Mouse (Mus musculus): Measurements from ENCODE around the gene Rex1bd. TPM values are rescaled to one million over a fixed set of nuclear protein-coding genes. Genes with fewer than 3 reads are reported as not detected.

The Rex1bd gene
- polyA plus RNA-seq, 1 experiment from 2014 or later, result 172 TPM

DNA sequence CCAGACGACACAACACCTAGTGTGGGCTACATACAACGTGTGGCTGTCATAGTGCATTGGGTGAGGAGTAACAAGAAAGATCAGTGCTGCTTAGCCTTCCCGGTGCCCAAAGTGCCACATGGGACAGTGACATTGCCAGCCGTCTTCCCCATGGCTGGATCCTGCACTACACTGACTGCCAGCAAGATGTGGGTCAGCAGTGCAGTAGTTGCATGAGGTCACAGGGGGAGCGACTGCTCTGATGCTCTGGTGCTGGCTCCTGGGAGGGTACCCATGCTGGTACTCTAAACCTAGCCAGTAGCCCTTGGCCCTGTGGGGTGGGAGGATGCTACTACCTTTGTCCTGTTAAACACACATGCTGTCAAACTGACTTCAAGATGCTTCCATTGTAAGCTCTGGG lies 46.4 kb downstream of the Rex1bd start:
- H3K27ac ChIP-seq (ENCODE audit: low read depth, low read length), result no peak overlapping the region
- H3K4me2 ChIP-seq (ENCODE audit: low read depth, low read length), result no peak overlapping the region
- H3K36me3 ChIP-seq (ENCODE audit: control insufficient read depth, insufficient read depth, low read length), result no peaks in the 10 kb centered on the region
- no peak overlapping the region for H3K4me3 ChIP-seq (ENCODE audit: low read depth, low read length)
- H3K9ac ChIP-seq (replicated peaks; ENCODE audit: low read depth, low read length), result no peak overlapping the region
- WGBS, result 97% methylated on average over 5 of the region's 5 CpGs
- H3K4me1 ChIP-seq (ENCODE audit: control insufficient read depth, insufficient read depth, low read length), result no peaks in the 10 kb centered on the region
- no peaks in the 10 kb centered on the region for H3K9me3 ChIP-seq (ENCODE audit: control insufficient read depth, low read length)
- no peak for ATAC-seq (ENCODE audit: low read depth)
- no peaks in the 10 kb centered on the region for H3K27me3 ChIP-seq (ENCODE audit: control insufficient read depth, insufficient read depth, low read length)

DNA sequence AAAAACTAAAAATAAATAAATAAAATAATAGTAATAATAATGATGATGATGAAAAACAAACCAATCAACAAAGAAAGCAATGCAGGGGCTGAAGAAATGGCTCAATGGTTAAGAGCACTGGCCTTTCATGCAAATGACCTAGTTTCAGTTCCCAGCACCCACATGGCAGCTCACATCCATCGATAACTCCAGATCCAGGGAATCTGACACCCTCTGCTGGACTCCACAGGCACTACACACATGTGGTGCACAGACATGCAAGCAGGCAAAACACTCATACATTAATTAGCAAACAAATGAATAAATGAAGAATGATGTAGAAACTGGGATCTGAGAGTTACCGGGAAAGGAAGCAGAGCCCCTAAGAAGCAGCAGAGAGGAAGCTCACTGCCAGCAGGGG lies 46.9 kb downstream of the Rex1bd start:
- WGBS, result 100% methylated on average over 2 of the region's 2 CpGs
- ATAC-seq (ENCODE audit: low read depth), result no peak
- H3K4me2 ChIP-seq (ENCODE audit: low read depth, low read length), result no peak overlapping the region
- no peaks in the 10 kb centered on the region for H3K9me3 ChIP-seq (ENCODE audit: control insufficient read depth, low read length)
- no peak overlapping the region for H3K9ac ChIP-seq (replicated peaks; ENCODE audit: low read depth, low read length)
- no peaks in the 10 kb centered on the region for H3K27me3 ChIP-seq (ENCODE audit: control insufficient read depth, insufficient read depth, low read length)
- no peak overlapping the region for H3K27ac ChIP-seq (ENCODE audit: low read depth, low read length)
- no peaks in the 10 kb centered on the region for H3K4me1 ChIP-seq (ENCODE audit: control insufficient read depth, insufficient read depth, low read length)
- no peaks in the 10 kb centered on the region for H3K36me3 ChIP-seq (ENCODE audit: control insufficient read depth, insufficient read depth, low read length)
- no peak overlapping the region for H3K4me3 ChIP-seq (ENCODE audit: low read depth, low read length)

DNA sequence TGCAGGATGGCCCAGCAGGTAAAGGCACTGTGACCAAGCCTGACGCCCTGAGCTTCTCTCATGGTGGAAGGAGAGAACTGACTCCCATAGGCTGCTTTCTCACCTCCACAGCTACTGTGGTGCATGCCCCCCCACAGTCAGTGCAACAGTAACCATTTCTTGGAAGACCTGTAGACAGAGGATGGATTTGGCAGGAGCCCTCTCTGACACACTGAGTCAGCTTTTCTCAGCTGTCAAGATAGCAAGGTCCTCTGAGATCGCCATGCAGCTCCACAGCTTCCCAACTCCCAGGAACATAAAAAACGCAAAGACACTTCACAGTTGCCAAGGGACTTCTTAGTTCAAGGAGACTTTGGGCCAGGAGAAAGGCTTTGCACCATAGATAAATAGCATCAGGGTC lies 48.1 kb downstream of the Rex1bd start:
- Histone ChIP-seq H3K36me3 (ENCODE audit: control insufficient read depth, insufficient read depth, low read length) (no peaks in the 10 kb centered on the region), H3K27me3 (ENCODE audit: control insufficient read depth, insufficient read depth, low read length) (no peaks in the 10 kb centered on the region), H3K9me3 (ENCODE audit: control insufficient read depth, low read length) (no peaks in the 10 kb centered on the region), H3K4me2 (ENCODE audit: low read depth, low read length) (no peak overlapping the region), H3K4me1 (ENCODE audit: control insufficient read depth, insufficient read depth, low read length) (no peaks in the 10 kb centered on the region), H3K27ac (ENCODE audit: low read depth, low read length) (no peak overlapping the region), H3K4me3 (ENCODE audit: low read depth, low read length) (no peak overlapping the region), H3K9ac (replicated peaks; ENCODE audit: low read depth, low read length) (no peak overlapping the region)
- ATAC-seq (ENCODE audit: low read depth), result no peak
- WGBS, result 84% methylated on average over 3 of the region's 3 CpGs

DNA sequence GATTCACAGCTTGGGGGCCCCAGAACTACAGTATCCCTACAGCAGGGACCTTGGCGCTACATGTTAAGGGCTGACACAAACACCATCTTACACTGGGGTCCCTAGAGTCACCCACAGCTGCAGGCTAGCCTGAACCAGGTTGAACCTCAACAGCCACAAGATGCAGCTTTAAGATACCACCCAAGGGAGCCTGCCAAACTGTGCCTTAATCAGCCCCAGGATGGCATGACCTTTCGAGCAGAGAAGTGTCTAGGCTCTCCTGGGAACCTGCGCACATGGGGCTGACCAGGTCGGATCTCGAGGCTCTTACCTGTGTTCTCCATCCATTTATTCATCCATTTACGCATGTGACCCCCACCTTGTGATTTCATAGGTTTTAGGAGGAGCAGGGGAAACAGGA lies 48.7 kb downstream of the Rex1bd start:
- H3K4me2 ChIP-seq (ENCODE audit: low read depth, low read length), result no peak overlapping the region
- no peaks in the 10 kb centered on the region for H3K27me3 ChIP-seq (ENCODE audit: control insufficient read depth, insufficient read depth, low read length)
- H3K4me1 ChIP-seq (ENCODE audit: control insufficient read depth, insufficient read depth, low read length), result no peaks in the 10 kb centered on the region
- no peak overlapping the region for H3K4me3 ChIP-seq (ENCODE audit: low read depth, low read length)
- H3K9ac ChIP-seq (replicated peaks; ENCODE audit: low read depth, low read length), result no peak overlapping the region
- 96% methylated on average over 6 of the region's 6 CpGs for WGBS
- H3K27ac ChIP-seq (ENCODE audit: low read depth, low read length), result no peak overlapping the region
- ATAC-seq (ENCODE audit: low read depth), result no peak
- H3K9me3 ChIP-seq (ENCODE audit: control insufficient read depth, low read length), result no peaks in the 10 kb centered on the region
- H3K36me3 ChIP-seq (ENCODE audit: control insufficient read depth, insufficient read depth, low read length), result no peaks in the 10 kb centered on the region

DNA sequence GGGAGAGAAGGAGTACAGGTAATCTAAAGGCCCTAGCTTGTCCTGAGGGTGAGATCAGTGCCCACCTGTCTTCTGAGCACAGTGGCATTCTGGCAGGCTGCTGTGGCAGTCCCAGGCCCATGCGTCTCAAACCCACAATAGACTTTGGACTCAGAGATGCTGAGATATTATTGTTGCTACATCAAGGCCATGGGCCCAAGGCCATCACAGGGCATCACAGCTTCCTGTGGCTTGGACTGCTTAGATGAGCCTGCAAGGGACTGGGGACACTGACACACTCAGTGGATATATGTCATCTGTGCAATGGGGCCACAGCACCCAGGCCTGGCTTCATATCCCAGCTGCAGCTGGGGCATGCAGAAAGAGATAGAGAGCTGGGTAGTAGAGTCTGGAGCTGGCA lies 49.6 kb downstream of the Rex1bd start:
- Histone ChIP-seq H3K4me3 (ENCODE audit: low read depth, low read length) (no peak overlapping the region), H3K27me3 (ENCODE audit: control insufficient read depth, insufficient read depth, low read length) (no peaks in the 10 kb centered on the region), H3K4me2 (ENCODE audit: low read depth, low read length) (no peak overlapping the region), H3K4me1 (ENCODE audit: control insufficient read depth, insufficient read depth, low read length) (no peaks in the 10 kb centered on the region), H3K9me3 (ENCODE audit: control insufficient read depth, low read length) (no peaks in the 10 kb centered on the region), H3K36me3 (ENCODE audit: control insufficient read depth, insufficient read depth, low read length) (0 out of 2 replicates have a peak, but pooled peaks cover 6% of the 10 kb centered on the region), H3K27ac (ENCODE audit: low read depth, low read length) (no peak overlapping the region), H3K9ac (replicated peaks; ENCODE audit: low read depth, low read length) (no peak overlapping the region)
- WGBS, result 96% methylated on average over 1 of the region's 1 CpGs
- no peak for ATAC-seq (ENCODE audit: low read depth)

Other genes starting within 250 kb of the Rex1bd start
- 16.8 and 25.5 TPM in 2 replicates for gene Homer3, start 223.9 kb downstream of the Rex1bd start, polyA plus RNA-seq (2014; fragmentation: Nextera tagmentation; extraction: Ambion mirVana)
- 44.5 and 45.9 TPM in 2 replicates for gene Ddx49, start 204.3 kb downstream of the Rex1bd start, polyA plus RNA-seq (2014; fragmentation: Nextera tagmentation; extraction: Ambion mirVana)
- 285 and 327 TPM in 2 replicates for gene Cope, start 204.2 kb downstream of the Rex1bd start, polyA plus RNA-seq (2014; fragmentation: Nextera tagmentation; extraction: Ambion mirVana)
- 33.4 and 42.9 TPM in 2 replicates for gene Cers1, start 191.0 kb downstream of the Rex1bd start, polyA plus RNA-seq (2014; fragmentation: Nextera tagmentation; extraction: Ambion mirVana)
- gene Gdf1, start 176.9 kb downstream of the Rex1bd start, polyA plus RNA-seq (2014; fragmentation: Nextera tagmentation; extraction: Ambion mirVana), result 2.1 and 7.5 TPM in 2 replicates
- gene Upf1, start 153.5 kb downstream of the Rex1bd start, polyA plus RNA-seq (2014; fragmentation: Nextera tagmentation; extraction: Ambion mirVana), result 14.4 and 15.0 TPM in 2 replicates
- gene Comp, start 133.2 kb downstream of the Rex1bd start, polyA plus RNA-seq (2014; fragmentation: Nextera tagmentation; extraction: Ambion mirVana), result 0.20 and 0.41 TPM in 2 replicates
- 48.2 and 55.9 TPM in 2 replicates for gene Crtc1, start 67.2 kb downstream of the Rex1bd start, polyA plus RNA-seq (2014; fragmentation: Nextera tagmentation; extraction: Ambion mirVana)
- gene Klhl26, start 29.8 kb downstream of the Rex1bd start, polyA plus RNA-seq (2014; fragmentation: Nextera tagmentation; extraction: Ambion mirVana), result 29.4 and 30.1 TPM in 2 replicates
- gene Tmem59l, start 19.4 kb downstream of the Rex1bd start, polyA plus RNA-seq (2014; fragmentation: Nextera tagmentation; extraction: Ambion mirVana), result 144 and 200 TPM in 2 replicates
- gene Crlf1, start 13.6 kb downstream of the Rex1bd start, polyA plus RNA-seq (2014; fragmentation: Nextera tagmentation; extraction: Ambion mirVana), result 5.3 and 10.0 TPM in 2 replicates
- 734 and 750 TPM in 2 replicates for gene Uba52, start 4.0 kb upstream of the Rex1bd start, polyA plus RNA-seq (2014; fragmentation: Nextera tagmentation; extraction: Ambion mirVana)
- gene Fkbp8, start 21.0 kb upstream of the Rex1bd start, polyA plus RNA-seq (2014; fragmentation: Nextera tagmentation; extraction: Ambion mirVana), result 303 and 336 TPM in 2 replicates
- gene Kxd1, start 21.2 kb upstream of the Rex1bd start, polyA plus RNA-seq (2014; fragmentation: Nextera tagmentation; extraction: Ambion mirVana), result 50.2 and 51.9 TPM in 2 replicates
- 16.7 and 17.8 TPM in 2 replicates for gene Ell, start 32.7 kb upstream of the Rex1bd start, polyA plus RNA-seq (2014; fragmentation: Nextera tagmentation; extraction: Ambion mirVana)
- 65.5 and 73.3 TPM in 2 replicates for gene Isyna1, start 87.6 kb upstream of the Rex1bd start, polyA plus RNA-seq (2014; fragmentation: Nextera tagmentation; extraction: Ambion mirVana)
- 163 and 240 TPM in 2 replicates for gene Ssbp4, start 102.1 kb upstream of the Rex1bd start, polyA plus RNA-seq (2014; fragmentation: Nextera tagmentation; extraction: Ambion mirVana)
- gene Lrrc25, start 109.4 kb upstream of the Rex1bd start, polyA plus RNA-seq (2014; fragmentation: Nextera tagmentation; extraction: Ambion mirVana), result 0.20 and 1.8 TPM in 2 replicates
- 0.54 TPM in 1 of 2 replicates, not detected in the other for gene Gdf15, start 125.7 kb upstream of the Rex1bd start, polyA plus RNA-seq (2014; fragmentation: Nextera tagmentation; extraction: Ambion mirVana)
- 74.5 and 85.2 TPM in 2 replicates for gene Pgpep1, start 153.6 kb upstream of the Rex1bd start, polyA plus RNA-seq (2014; fragmentation: Nextera tagmentation; extraction: Ambion mirVana)
- gene Lsm4, start 166.5 kb upstream of the Rex1bd start, polyA plus RNA-seq (2014; fragmentation: Nextera tagmentation; extraction: Ambion mirVana), result 193 and 194 TPM in 2 replicates
- 115 and 119 TPM in 2 replicates for gene Jund, start 192.2 kb upstream of the Rex1bd start, polyA plus RNA-seq (2014; fragmentation: Nextera tagmentation; extraction: Ambion mirVana)
- 0.13 TPM in 1 of 2 replicates, not detected in the other for gene Iqcn, start 196.7 kb upstream of the Rex1bd start, polyA plus RNA-seq (2014; fragmentation: Nextera tagmentation; extraction: Ambion mirVana)
- gene Gm3336, start 211.8 kb upstream of the Rex1bd start, polyA plus RNA-seq (2014; fragmentation: Nextera tagmentation; extraction: Ambion mirVana), result not detected in 2 replicates
- gene Pde4c, start 217.0 kb upstream of the Rex1bd start, polyA plus RNA-seq (2014; fragmentation: Nextera tagmentation; extraction: Ambion mirVana), result 0.10 and 0.27 TPM in 2 replicates
- gene Rab3a, start 247.9 kb upstream of the Rex1bd start, polyA plus RNA-seq (2014; fragmentation: Nextera tagmentation; extraction: Ambion mirVana), result 570 and 690 TPM in 2 replicates